Mouse (Mus musculus): ENCODE measurements around the gene Numb. TPM values are rescaled to one million over a fixed set of nuclear protein-coding genes. Genes with fewer than 3 reads are reported as not detected.

Numb gene
- polyA plus RNA-seq (2012; rRNA removed): 84.9 and 95.6 TPM in 2 replicates

DNA sequence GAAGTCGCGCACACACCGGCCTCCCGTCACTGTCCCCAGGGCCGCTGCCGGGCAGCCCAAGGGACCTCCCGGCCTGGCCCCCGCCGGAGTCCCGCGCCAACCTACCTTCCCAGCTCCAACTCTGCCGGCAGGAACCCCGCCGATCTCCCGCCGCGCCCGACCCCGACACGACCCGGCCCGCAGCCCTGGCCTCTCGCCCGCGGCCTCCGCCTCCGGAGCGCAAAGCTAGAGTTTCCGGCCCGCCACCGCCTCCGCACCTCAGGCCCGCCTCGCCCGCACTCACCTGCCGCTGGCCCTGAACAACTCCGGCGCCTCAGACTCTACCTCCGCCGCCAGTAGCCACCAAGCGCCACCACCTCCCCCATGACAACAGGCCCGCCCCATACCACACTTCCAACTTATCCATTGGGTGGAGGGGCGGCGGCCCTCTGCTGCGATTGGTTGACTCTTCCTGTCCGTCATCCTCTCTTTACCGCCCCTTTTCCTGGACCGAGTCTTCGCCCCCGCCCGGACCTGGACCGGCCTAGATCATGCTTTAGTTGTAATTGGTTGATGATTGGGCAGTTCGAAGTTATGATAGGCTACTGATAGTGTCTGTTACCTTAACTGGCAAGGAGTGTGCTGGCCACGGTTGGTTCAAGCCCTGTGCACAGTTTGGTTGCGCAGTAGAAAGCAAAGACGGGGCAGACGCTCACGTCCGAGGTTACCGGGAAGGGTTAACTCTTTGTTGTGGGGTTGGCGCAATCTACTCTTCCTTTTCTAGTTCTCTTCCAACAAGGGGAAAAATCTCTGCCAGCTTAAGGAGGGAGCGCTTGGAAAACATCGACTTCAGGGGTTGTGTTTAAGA lies at the start of gene Numb:
Gene Numb (minus strand): TSS at position 400 of the 847 bp plus-strand sequence.

DNA sequence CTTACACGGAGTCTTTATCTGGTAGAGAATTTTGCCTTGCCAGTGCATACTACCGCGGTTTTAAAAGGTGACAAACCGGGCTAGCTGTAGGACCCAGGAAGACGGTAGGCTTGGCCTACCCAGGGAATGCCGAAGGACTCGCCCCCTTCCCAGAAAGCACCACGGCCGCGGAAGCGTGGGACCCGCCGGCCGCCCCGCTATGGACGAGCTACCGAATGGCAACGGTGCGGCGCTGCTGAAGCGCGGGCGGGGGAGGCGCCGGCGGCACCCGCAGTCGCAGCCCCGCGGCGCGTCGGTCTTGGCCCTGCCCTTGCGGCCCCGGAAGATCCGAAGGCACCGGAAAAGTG lies 28.7 kb upstream of the Numb start, which contains the start of gene Riox1:
Gene Riox1 (plus strand): TSS at position 116 of the 347 bp plus-strand sequence.

DNA sequence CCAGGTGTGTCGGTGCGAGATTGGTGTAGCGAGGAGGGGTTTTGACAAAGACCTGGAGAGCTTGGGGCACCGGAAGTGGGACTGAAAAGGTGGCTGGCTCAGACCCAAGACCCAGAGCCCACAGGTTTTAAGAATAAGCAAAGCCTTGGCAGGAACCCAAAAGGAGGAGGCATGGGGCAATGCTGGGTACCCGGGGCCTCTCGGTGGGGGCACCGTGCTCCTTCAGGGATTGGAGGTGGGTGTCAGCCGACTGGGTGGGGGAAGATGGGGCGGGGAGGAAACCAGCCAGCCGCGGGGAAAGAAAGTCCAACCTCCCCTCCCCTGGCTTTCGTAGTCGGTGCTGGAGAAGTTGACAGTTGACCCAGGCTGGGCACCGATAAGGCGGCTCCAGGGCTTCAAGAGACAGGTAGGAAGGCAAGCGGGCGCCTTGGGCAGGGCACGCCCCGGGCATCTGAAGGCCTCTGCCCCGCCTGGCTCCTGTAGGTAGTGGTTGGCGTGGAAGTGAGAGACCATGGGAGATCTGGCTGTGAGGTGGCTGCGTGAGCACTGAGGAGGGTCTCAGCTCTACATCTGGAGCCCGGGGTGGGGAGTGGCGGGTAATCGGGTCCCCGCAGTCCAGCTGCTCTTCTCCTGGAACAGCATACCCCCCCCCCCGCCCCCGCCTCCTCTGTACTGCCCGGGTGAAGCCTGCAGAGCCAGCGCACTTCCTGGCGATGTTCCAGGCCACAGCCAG lies 158.3 kb downstream of the Numb start, which contains the start of gene Papln:
Gene Papln (plus strand): TSS at position 324 of the 733 bp plus-strand sequence.

Other genes starting within 250 kb of the Numb start
- 45.1 and 46.1 TPM in 2 replicates for gene Psen1, start 233.8 kb downstream of the Numb start, polyA plus RNA-seq (2012; rRNA removed)
- 6.3 and 7.2 TPM in 2 replicates for gene Papln, start 158.3 kb downstream of the Numb start, polyA plus RNA-seq (2012; rRNA removed)
- 21.1 TPM in 2 replicates for gene Riox1, start 28.7 kb upstream of the Numb start, polyA plus RNA-seq (2012; rRNA removed)
- gene Heatr4, start 62.9 kb upstream of the Numb start, polyA plus RNA-seq (2012; rRNA removed): not detected in 2 replicates
- gene Acot2, start 65.9 kb upstream of the Numb start, polyA plus RNA-seq (2012; rRNA removed): 10.8 and 10.9 TPM in 2 replicates
- gene Acot1, start 87.6 kb upstream of the Numb start, polyA plus RNA-seq (2012; rRNA removed): 4.9 and 6.2 TPM in 2 replicates
- gene Acot4, start 116.4 kb upstream of the Numb start, polyA plus RNA-seq (2012; rRNA removed): 6.1 and 10.8 TPM in 2 replicates
- not detected in 2 replicates for gene Gm49366, start 117.0 kb upstream of the Numb start, polyA plus RNA-seq (2012; rRNA removed)
- not detected in 2 replicates for gene Acot3, start 130.2 kb upstream of the Numb start, polyA plus RNA-seq (2012; rRNA removed)
- 0.30 and 0.39 TPM in 2 replicates for gene Acot5, start 147.4 kb upstream of the Numb start, polyA plus RNA-seq (2012; rRNA removed)
- 3.1 and 3.2 TPM in 2 replicates for gene Acot6, start 178.7 kb upstream of the Numb start, polyA plus RNA-seq (2012; rRNA removed)
- gene Dnal1, start 192.4 kb upstream of the Numb start, polyA plus RNA-seq (2012; rRNA removed): 0.97 and 1.4 TPM in 2 replicates
- gene Pnma1, start 226.6 kb upstream of the Numb start, polyA plus RNA-seq (2012; rRNA removed): 0.17 and 0.23 TPM in 2 replicates

Measured in colon, adult 2 months (tissue).